Mouse (Mus musculus): Measurements from ENCODE around the gene Nsa2. TPM values are rescaled to one million over a fixed set of nuclear protein-coding genes. Genes with fewer than 3 reads are reported as not detected.
A peak's percentile ranks its signal among the peaks of the same experiment; 100 is the strongest.
"Not testable (repeated sequence)": the region's sequence is repeated elsewhere in the genome, so short reads cannot be mapped to it uniquely, and the experiment has no call there.

Nsa2 gene
- 10 to 100 TPM; 42.2 to 64.1 (median 53.1) TPM for total RNA-seq (2022)

DNA sequence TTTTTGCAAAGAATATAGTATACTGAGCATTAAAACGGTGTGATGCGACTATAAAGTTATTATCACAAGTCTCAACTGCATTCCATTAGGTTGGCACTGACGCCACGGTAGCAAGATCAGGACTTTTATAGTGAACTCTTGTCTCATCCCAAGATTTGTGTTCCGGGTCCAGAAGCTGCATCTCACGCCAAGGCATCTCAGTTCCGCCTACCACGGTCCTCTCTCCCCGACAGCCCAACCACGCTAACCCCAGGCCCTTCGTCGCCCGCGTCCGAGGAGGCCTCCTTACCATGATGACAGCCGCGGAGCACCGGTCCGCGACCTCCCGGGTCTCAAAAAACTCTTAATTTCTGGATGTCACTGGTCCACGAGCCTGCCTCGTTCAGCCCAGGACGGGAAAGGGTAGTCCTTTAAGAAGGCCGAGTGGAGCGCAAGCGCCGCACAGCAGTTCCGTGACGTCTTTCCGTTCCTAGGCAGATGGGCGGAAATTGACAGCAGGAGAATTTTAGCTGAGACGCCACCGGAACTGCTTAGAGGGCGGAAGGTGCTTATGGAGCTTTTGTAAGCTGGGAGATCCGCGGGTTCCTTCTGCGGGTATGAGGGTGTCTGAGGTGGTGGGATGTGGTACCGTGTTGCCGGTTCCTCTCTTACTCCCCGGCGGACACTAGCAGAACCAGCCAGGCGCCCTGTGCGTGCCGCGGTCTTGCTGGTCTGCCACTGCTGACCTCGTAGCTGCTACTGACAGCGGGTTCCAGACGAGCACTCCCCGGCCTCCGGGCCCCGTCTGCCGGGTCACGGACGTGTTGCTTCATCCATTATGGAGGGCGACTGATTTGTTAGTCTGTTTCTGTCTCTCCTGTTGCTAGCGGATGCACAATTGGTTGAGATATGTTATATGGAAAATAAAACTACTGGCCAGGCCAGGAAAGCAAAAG, at the start of gene Nsa2, which contains the start of gene Gfm2:
TSS of gene Nsa2 (minus strand) at position 472 of the 935 bp plus-strand sequence.
TSS of gene Gfm2 (plus strand) at position 472 of the 935 bp plus-strand sequence.
- peak; percentile 85 for DNase-seq

DNA sequence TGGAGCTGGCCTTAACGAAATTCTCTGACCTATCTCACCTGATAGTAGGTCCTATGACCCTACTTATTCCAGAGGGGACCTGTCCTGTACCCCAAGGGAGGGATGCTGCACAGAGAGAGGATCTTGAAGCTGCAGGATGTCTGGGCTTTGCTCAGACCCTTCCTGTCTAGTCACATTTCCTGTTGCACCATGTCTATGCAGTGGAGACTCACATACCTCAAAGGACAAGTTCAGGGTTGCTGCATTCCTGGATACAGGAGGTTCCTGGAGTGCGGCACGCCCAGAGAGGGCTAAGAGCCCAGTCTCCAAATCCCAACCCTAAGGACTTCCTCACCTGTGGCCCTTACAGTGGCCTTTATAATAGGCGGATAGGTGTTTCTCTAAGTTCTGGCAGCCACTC, 48.6 kb upstream of the Nsa2 start:
- DNase-seq: no peak

DNA sequence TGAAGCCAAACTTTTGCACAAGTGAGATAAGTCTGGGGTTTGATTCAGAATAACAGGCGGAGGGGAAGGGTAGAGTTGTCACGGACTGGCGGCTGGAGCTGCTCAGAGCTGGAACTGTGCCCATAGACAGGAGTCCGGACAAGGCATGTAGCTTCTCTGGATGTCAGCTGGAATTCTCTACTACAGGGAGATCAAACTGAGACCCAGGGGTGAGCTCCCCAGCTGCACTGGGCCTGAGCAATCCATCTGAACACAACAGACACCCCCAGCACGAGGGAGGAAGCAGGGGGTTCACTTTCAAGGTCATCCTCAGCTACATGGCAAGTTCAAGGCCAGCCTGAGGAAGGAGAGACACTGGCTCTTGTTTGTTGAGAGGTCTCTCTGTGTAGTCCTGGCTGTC, 46.9 kb upstream of the Nsa2 start:
- no peak for DNase-seq

DNA sequence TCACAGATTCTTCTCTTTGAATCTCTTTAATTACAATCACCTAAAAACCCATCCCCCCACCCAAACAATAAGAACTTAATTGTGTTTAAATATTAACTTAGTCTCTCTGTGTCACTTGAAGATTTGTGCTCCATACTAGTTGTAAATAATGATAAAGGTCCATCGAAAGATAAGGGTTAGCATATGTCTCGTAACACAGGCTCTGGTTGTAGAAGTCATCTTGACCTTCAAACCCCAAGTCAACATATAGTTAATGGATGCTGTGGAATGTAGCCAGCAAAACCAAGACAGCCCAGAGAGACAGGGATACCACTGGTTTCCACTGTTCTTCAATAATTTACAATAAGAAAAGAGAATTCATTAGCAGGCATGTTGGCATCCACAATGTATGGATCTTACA, 46.4 kb upstream of the Nsa2 start:
- DNase-seq: no peak

DNA sequence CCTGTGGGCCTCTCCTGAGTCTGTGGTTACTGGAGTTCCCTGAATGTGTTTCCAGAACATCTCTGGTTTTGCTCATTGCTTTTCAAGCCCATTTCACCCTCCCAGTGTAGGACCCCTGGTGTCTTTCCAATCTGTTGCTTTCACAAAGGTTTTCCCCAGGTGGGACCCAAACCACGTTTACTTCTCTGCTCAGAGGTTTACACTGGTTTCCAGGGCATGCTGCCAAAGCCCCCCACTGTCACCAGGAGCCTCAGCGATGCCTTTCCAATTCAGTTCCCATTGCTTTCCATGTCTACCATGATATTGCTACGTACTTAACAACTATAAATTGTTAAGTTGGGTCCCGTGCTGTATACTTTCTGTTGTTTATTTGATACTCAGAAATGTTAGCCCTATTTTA, 45.1 kb upstream of the Nsa2 start:
- DNase-seq: no peak

DNA sequence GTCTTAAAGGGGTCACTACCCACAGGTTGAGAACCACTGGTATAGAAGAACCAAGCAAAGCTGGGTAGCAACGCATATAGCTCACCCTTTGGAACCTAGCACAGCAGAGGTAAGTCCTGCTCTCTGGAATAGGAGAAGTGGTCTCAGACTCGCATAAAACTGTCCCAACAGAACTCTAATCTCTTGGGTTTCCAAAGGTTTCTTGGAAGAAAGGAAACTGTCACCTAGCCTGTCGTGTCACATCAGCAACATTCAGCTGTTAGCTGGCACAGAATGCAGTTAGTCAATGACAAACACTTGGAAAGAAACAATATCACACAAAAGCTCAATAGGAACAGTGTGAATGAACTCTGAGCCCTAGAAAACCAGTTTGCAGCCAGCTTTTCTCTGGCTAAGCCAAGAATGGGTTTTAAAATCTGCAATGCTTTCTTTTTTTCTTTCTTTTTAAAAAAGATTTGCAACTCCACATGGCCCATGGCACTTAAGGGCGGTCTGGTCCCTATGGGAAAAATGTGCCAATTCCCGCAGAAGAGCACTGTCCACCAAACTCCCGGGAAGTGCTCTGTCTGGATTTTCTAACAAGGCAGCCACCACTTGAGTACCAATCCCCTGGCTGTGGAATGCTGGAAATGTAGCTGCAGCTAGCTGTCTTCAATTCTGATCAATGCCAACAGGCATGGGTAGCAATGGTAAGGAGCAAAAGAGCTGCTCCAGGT, 42.5 kb upstream of the Nsa2 start:
- no peak for DNase-seq

DNA sequence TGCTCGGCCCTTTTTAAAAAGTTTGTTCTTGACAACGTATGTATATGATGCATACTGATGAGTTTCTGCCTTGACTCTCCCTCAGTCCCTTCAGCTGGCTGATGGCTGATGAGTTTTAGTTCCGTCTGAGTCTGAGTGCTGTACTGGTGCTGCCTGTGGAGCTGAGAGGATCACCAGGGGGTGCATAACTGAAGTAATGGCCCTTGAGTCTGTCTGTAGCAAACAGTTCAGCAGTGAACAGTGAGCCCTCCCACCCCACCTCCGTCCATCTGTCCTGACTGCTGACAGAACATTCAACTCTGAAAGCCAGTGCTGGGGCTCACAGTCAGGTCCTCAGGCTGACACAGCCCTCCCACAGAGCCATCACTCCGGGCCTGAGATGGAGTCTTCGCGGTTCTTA, 41.2 kb upstream of the Nsa2 start:
- DNase-seq: no peak

DNA sequence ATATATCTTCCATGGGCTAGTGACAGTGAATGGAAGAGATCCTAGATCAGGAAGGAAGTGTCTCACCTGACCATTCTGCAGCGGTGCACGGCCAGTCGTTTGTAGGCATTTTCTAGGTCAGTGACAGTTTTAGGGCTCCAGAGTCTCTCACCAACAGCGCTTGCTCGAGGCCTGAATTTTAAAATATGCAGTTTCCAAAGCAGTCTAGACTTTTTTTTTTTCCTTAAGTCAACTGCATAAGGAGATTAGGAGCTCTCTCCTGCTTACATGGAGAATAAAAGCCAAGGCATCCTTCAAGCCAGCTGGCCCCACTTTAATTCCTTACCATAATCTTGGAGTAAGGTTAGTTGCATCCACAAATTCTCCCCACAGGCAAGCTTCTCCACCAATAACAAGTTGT, 39.0 kb upstream of the Nsa2 start:
- no peak for DNase-seq

DNA sequence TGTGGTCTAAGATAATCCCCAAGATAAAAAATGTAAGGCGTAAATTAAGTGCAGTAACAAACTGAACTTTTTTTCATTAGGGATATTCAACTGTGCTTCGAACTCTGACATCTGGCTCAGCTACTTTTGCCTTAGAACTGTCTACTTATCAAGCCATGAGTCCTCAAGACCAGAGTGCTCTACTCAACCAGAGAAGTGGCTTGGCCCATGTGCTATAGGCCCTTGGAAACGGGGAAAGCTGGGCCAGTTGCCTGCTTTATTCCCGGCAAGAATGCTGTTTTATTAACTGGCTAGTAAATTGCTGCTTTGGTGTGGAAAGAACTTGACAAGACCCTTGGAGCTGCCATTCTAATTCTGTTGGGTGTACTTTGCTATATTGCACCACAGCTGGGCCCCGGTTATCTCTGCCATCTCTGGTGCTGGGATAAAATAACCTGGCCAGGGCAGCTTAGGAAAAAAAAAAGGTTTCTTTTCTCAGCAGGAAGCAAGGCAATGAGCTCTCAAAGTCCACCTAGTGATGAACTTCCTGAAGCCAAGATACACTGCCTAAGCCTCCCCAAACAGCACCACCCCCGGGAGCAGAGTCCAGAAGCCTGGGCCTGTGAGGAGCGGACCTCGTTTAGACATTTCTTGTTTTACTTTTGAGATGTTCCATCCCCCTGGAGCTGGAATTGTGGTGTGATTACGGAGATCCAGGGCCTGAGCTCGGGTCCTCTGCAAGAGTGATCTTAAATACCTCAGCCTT, 38.0 kb upstream of the Nsa2 start:
- no peak for DNase-seq

DNA sequence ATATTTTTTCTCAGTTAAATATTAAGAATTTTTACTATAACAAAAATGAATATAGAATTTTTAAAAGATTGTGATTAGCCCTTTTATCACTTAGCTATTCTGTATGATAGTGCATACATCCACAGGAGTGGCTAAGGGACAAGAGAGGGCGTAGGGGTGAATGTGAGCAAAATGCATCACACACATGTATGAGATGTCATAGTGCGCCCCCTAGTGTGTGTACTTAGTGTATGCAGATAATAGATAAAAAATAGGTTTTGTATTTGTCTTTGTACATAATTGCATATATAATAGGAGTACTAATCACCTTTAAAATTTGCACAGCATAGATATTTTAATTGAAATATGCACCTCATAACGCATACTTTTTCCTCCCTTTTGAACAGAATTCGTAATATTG, 8.1 kb upstream of the Nsa2 start:
- no peak for DNase-seq

DNA sequence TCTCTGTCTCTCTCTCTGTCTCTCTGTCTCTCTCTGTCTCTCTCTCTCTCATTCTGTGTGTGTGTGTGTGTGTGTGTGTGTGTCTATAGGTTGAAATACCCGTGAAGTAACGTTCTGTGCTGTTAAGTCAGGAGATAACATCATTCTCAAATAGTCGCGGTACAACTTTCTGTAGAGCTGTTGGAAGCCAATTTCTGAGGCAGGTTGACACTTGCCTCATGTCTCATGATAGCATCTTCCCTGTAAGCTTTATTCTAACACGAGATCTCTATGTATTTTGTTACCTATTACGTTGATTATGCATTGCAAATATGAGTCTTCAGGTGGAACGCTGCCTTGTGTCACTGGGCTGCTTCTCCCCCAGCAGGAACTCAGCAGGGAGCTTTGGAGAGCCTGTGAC, 4.6 kb upstream of the Nsa2 start:
- DNase-seq: no peak

DNA sequence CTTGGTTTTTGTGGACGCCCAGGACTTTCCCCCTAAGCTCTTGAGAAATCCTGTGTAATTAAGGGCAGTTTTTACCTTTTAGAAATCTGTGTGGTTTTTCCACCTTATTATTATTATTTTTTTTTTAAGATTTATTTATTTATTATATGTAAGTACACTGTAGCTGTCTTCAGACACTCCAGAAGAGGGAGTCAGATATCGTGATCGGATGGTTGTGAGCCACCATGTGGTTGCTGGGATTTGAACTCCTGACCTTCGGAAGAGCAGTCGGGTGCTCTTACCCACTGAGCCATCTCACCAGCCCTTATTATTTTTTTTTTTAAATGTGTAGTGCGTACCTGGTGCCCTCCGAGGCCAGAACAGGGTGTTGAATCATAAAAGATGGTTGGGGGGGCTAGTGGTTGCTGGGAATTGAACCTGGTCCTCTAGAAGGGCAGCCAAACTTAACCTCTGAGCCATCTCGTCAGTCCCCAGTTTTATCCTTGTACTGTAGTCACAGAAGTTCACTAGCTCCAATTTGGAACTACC, 731 bp upstream of the Nsa2 start:
- DNase-seq: not testable (repeated sequence)

DNA sequence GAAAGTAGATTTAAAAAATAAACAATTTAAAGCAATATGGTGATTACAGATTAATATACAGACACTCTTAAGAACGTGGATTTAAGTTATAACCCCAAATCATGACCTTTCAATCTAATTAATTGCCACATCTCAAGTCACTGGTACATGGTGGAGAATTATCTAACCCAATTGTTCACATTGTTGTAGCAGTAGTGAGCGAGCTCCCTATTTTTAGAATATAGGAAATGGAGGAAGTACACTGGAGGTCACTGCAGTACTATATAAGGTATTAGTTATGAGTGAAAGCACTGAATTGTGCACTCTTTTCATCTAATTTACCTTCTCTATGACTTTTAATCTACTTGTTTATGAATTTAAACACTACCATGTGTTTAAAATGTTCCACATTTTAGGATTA, 7.3 kb downstream of the Nsa2 start:
- DNase-seq: not testable (repeated sequence)

DNA sequence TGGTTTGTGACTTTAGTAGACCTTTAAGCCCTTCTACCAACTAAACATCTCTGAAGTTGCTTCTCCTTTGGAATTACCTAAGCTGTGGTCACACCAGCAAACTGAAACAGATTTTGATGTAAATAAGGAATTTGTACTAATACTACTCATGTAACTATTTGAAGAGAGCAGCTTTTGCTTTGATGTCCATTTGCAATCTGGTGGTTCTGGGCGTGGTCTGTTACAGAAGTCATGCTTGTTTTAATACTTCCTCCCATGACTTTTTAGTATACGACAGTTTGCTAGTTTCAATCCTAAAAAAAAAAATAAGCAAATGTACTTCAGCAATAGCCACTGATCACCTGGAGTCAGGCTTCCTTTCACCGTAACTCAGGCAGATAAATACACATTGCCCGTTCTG, 8.1 kb downstream of the Nsa2 start:
- DNase-seq: not testable (repeated sequence)

DNA sequence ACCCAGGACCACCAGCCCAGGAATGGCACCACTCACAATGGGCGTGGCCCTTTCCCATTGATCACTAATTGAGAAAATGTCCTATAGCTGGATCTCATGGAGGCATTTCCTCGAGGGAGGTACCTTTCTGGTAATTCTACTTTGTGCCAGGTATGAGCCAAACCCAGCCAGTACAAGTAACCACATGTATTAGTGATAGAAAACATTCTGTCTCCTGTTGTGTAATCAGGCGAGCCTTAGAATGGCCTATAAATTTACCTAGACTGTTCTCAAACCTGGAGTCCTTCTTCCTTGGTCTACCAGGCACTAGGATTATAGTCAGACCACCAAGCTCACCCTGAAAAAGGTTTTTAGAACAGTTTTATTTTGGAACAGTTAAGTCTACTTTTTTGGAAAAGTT, 16.4 kb downstream of the Nsa2 start:
- DNase-seq: no peak

DNA sequence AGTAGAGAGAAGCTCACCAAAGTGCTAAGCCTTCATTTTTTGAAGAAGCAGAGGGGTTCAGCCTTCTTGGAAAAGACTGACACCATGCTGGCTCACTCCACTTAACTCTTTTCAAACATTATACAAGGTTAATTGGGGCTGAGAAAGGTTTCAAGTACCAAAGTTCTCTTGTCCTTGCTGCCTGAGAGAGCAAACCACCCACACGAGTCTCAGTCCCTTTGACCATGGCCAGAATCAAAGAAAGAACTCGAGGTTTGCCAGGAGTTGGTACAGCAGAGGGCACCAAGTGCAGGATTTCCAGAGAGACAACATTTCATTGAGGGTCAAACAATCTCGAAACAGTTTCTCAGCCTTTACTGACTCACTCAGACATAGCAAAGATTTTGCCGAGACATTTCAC, 28.7 kb downstream of the Nsa2 start:
- DNase-seq: no peak

DNA sequence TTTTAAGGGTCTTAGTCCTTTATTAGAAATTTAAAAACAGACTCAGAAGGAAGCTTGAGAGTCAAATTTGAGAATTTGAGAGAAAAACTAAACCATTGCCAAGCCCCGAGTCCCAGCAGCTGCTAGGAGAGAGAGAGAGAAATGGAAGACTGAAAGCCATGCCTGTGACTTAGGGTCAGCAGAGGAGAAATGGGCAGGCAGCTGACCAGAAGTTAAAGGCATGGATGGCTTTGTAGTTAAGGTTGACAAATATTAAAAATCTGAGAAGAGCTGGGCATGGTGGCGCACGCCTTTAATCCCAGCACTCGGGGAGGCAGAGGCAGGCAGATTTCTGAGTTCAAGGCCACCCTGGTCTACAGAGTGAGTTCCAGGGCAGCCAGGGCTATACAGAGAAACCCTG, 30.0 kb downstream of the Nsa2 start:
- DNase-seq: not testable (repeated sequence)

DNA sequence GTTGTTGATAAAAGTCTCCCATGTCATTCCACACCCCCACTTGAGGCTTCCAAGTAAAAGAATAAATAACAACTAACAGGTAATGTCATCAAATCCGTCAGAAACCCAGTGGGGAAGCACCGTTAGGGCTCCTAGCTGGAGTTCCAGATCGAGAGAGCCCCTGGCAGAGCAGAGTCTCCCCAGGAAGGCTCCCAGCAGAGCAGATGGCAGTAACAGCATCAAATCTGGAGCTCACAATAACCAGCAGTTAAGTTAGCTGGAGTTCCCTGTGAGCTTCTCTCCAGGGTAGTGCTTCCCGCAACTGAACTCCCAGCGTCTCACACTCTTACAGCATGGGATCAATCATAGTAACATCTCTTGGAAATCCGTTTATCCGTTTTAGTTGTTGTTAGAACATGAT, 32.7 kb downstream of the Nsa2 start:
- no peak for DNase-seq

DNA sequence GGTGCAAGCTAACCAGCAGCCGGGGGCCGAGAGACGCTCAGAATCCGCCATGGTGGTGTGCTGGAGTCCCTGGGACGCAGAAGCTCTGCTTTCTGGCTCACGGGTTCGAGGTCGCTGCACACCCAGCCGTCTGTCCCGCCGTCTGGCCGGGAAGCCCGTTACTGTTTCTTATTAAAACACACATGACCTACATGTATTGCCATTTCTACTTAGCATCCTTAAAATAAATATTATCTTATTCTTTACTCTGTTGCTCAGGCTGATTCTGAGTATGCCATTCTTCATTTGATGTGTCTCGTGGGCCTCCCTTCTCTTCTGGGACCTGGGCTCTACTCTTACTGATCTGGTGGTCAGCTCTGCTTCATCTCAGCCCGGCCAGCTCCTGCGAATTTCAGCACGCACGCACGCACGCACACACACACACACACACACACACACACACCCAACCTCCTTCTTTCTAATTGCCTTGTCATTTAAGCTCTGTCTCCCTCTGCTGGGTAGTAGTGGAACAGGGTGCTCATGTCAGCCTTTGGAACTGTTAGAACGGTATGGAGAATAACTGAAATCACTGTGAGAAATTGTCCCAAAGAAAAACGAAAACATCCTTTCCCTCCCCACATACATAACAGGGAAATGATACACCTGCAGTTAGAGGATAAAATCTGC, 38.4 kb downstream of the Nsa2 start, which contains the start of gene Gm6169:
TSS of gene Gm6169 (minus strand) at position 51 of the 666 bp plus-strand sequence.
- DNase-seq: peak; percentile 17

DNA sequence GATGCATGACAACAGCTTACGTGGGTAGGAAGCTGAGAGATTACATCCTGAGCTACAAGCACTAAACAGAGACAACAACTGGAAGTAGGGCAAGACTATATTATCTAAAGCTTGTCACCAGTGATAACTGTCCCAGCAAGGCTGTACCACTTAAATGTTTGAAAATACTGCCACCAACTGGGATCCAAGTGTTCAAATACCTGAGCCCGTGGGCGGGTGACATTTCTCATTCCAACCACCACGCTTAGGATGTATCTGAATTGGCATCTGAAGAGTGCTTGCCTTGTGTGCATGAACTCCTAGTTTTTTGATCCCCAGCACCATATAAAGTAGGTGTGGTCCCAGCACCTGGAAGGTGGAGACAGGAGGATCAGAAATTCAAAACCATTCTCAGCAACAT, 42.0 kb downstream of the Nsa2 start:
- DNase-seq: no peak

DNA sequence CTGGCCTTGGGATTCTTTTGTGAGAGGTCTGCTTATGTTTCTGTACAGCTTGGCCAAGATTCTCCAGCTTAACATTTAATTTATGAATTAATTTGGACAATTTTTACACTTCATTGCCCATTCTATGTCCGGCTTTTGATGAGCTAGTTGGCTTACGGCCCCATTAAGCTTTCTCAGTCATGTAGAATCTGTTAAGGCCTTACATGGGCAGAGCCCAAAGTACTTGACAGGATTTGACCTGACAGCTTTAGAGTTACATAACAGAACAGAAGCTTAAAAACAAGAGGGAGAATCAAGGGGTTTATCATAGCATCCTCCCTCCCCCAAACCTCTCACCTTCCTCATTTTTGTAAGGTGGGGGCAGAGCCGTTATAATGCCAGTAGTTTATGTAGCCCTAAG, 49.6 kb downstream of the Nsa2 start:
- DNase-seq: no peak

DNA sequence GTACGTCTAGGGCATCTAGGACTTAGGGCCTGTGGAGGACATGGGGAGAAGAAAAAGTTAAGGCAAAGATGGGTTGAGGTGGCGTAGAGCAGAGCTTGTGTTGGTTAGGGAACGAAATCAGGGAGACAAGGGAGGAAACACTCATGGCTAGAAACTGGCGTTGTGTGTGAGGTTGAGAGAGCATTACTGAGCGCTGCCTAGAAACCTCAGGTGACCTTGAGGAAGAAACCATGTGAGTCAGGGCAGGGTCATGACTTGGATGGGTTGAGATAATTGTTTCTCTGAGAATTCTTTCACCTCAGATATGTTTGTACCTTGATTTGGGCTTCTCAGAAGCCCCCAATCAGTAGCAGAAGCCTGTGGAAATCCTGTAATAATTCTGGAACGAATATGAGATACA, 50.3 kb downstream of the Nsa2 start:
- DNase-seq: no peak
